ENCODE assay signal across 15 mouse cellular contexts in the genomic region with DNA sequence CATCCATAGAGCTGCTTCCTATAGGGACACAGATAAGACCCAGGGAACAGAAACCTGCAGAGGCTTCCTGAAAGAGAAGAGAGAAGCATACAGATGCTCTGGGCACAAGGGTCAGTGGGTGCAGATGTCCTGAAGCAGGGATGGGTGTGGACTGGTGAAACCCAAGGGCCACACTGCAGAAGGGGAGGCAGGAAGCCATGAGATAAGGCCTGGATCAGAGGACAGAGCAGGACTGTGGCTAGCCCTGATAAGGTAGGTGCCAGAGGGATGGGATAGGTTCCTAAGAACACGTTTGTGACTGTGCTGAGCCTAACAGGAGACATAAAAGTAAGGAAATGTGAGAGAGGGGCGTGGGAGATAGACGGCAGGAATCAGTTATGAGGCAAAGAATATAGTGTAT. TPM values are rescaled to one million over a fixed set of nuclear protein-coding genes. Genes with fewer than 3 reads are reported as not detected.
DNase-seq lines count a peak whose midpoint lies in the region; ATAC-seq and TF ChIP-seq lines count a peak whose summit lies in the region.
"Had no signal": no experiment of that assay in that cellular context is flagged by ENCODE, and none has a peak within 500 bp of the region (broad histone marks: within the 10 kb centered on the region; RNA-seq: fewer than 3 reads in every experiment).

No protein-coding gene starts in this region.

- no peaks in the 10 kb centered on the region for H3K9me3 ChIP-seq in heart, embryonic 12.5 days (replicated peaks)
- no peaks in the 10 kb centered on the region for H3K9me3 ChIP-seq in liver, postnatal 0 days (ENCODE audit: low read length)
- H3K9me3 ChIP-seq: forebrain, embryonic 12.5 days; hindbrain, embryonic 15.5 days had no signal

- WGBS in heart, embryonic 12.5 days: 36% methylated on average over 3 of the region's 3 CpGs
- 40% methylated on average over 3 of the region's 3 CpGs for WGBS in liver, postnatal 0 days (ENCODE audit: insufficient replicate concordance)
- WGBS in cerebellum, adult 2 months: 67% methylated on average over 3 of the region's 3 CpGs

- intact Hi-C loops in heart, postnatal 25 days (cut with DNase I): no loop called here

- no peak overlapping the region for H3K4me2 ChIP-seq in heart, embryonic 12.5 days
- H3K4me2 ChIP-seq in liver, postnatal 0 days (ENCODE audit: low read depth, low read length): peak overlapping the region; percentile 50
- H3K4me2 ChIP-seq: forebrain, embryonic 12.5 days; hindbrain, embryonic 15.5 days had no signal

- TF ChIP-seq POLR2A in cerebellum, adult 2 months (IDR thresholded peaks at IDR 0.05; ENCODE audit: borderline replicate concordance, insufficient read depth, low read length): no peak

- no peaks in the 10 kb centered on the region for H3K36me3 ChIP-seq in heart, embryonic 12.5 days
- H3K36me3 ChIP-seq in liver, postnatal 0 days (replicated peaks; ENCODE audit: insufficient read depth, low read length): no peaks in the 10 kb centered on the region
- H3K36me3 ChIP-seq: forebrain, embryonic 12.5 days; hindbrain, embryonic 15.5 days had no signal

- DNase-seq in heart, postnatal 25 days (ENCODE audit: low spot score): no peak
- peak; percentile 5 for DNase-seq in MEL-GATA-1-ER (ENCODE audit: extremely low read depth, low read depth)
- no peak for DNase-seq in liver, postnatal 0 days
- DNase-seq in embryo, embryonic 10.5 days (ENCODE audit: low spot score): no peak
- DNase-seq in kidney, adult 11 months: no peak
- no peak for DNase-seq in cerebellum, adult 2 months
- DNase-seq: cerebellum, postnatal 10 days; kidney, adult 9 months; kidney, postnatal 4 days; lung, adult 2 months; thymus, adult 18-20 months had no signal

- no peaks in the 10 kb centered on the region for H3K4me1 ChIP-seq in heart, embryonic 12.5 days (replicated peaks)
- peaks cover 12% of the 10 kb centered on the region; the same call in 1 of the 2 replicates for H3K4me1 ChIP-seq in liver, postnatal 0 days (ENCODE audit: insufficient read depth)
- H3K4me1 ChIP-seq in cerebellum, adult 2 months (ENCODE audit: control insufficient read depth, insufficient read depth, low read length): no peaks in the 10 kb centered on the region
- H3K4me1 ChIP-seq: forebrain, embryonic 12.5 days; hindbrain, embryonic 15.5 days had no signal

- no peak overlapping the region for H3K4me3 ChIP-seq in heart, embryonic 12.5 days
- no peak overlapping the region for H3K4me3 ChIP-seq in liver, postnatal 0 days (ENCODE audit: low read depth, low read length)
- H3K4me3 ChIP-seq in cerebellum, adult 2 months (replicated peaks; ENCODE audit: insufficient read depth, low read depth, low read length): no peak overlapping the region
- H3K4me3 ChIP-seq: forebrain, embryonic 12.5 days; hindbrain, embryonic 15.5 days had no signal

- H3K27me3 ChIP-seq in heart, embryonic 12.5 days (replicated peaks): 0 out of 2 replicates have a peak, but pooled peaks cover 8% of the 10 kb centered on the region
- no peaks in the 10 kb centered on the region for H3K27me3 ChIP-seq in liver, postnatal 0 days (ENCODE audit: insufficient read depth, low read length)
- no peaks in the 10 kb centered on the region for H3K27me3 ChIP-seq in cerebellum, adult 2 months (ENCODE audit: control insufficient read depth, insufficient read depth, low read length)
- H3K27me3 ChIP-seq: forebrain, embryonic 12.5 days; hindbrain, embryonic 15.5 days had no signal

- TF ChIP-seq EP300 in liver, postnatal 0 days (IDR thresholded peaks at IDR 0.05; ENCODE audit: low read depth): peak; percentile 73

- no peak for TF ChIP-seq CTCF in liver, postnatal 0 days (IDR thresholded peaks at IDR 0.05; ENCODE audit: low read depth)
- TF ChIP-seq CTCF in cerebellum, adult 2 months (IDR thresholded peaks at IDR 0.05; ENCODE audit: borderline replicate concordance, insufficient read depth, low read depth, low read length): no peak

- peak; percentile 80 for ATAC-seq in heart, embryonic 12.5 days (ENCODE audit: insufficient number of reproducible peaks, low FRiP score)
- peak; percentile 92 for ATAC-seq in erythroid progenitor cell, adult 5-6 weeks (replicated peaks; ENCODE audit: low FRiP score, poor library complexity, severe bottlenecking)
- ATAC-seq in liver, postnatal 0 days: peak; percentile 91

- no peak overlapping the region for H3K9ac ChIP-seq in heart, embryonic 12.5 days
- no peak overlapping the region for H3K9ac ChIP-seq in liver, postnatal 0 days (replicated peaks)
- H3K9ac ChIP-seq: forebrain, embryonic 12.5 days; hindbrain, embryonic 15.5 days had no signal

- H3K27ac ChIP-seq in heart, embryonic 12.5 days (ENCODE audit: poor library complexity, severe bottlenecking): no peak overlapping the region
- H3K27ac ChIP-seq in liver, postnatal 0 days (ENCODE audit: low read depth): no peak overlapping the region
- H3K27ac ChIP-seq in cerebellum, adult 2 months (ENCODE audit: insufficient read depth, low read length): no peak overlapping the region
- H3K27ac ChIP-seq: forebrain, embryonic 12.5 days; hindbrain, embryonic 15.5 days had no signal

RNA-seq across cellular contexts. Expression of a gene that starts 17.1 kb away (rescaled TPM):
- polyA plus RNA-seq in heart, embryonic 12.5 days (2016; fragmentation: Nextera tagmentation; extraction: Ambion mirVana): 0.04 and 0.15 TPM in 2 replicates
- under 1 TPM in 1 of 2 experiments, not detected in 1; 0.06 TPM for total RNA-seq in heart, postnatal 25 days (2021)
- 0.72 and 2.1 TPM in 2 replicates for total RNA-seq in erythroid progenitor cell, adult 5-6 weeks (2015; ENCODE audit: low replicate concordance)
- total RNA-seq in erythroid progenitor cell, adult 5-6 weeks (2017; ENCODE audit: low replicate concordance): 3.9 and 5.4 TPM in 2 replicates
- polyA plus RNA-seq in liver, postnatal 0 days (2015; fragmentation: Nextera tagmentation; extraction: Ambion mirVana): 0.06 and 0.09 TPM in 2 replicates
- polyA plus RNA-seq in cerebellum, adult 2 months (2012; rRNA removed): 3.1 and 4.6 TPM in 2 replicates

RNA-seq across cellular contexts. Expression of a gene that starts 31.9 kb away (rescaled TPM):
- 67.1 and 69.4 TPM in 2 replicates for polyA plus RNA-seq in heart, embryonic 12.5 days (2016; fragmentation: Nextera tagmentation; extraction: Ambion mirVana)
- total RNA-seq in heart, postnatal 25 days (2021): 10 to 100 TPM; 29.3 to 30.9 TPM
- total RNA-seq in erythroid progenitor cell, adult 5-6 weeks (2015; ENCODE audit: low replicate concordance): 9.6 and 9.7 TPM in 2 replicates
- 4.6 and 25.8 TPM in 2 replicates for total RNA-seq in erythroid progenitor cell, adult 5-6 weeks (2017; ENCODE audit: low replicate concordance)
- 25.1 and 25.9 TPM in 2 replicates for polyA plus RNA-seq in liver, postnatal 0 days (2015; fragmentation: Nextera tagmentation; extraction: Ambion mirVana)
- polyA plus RNA-seq in cerebellum, adult 2 months (2012; rRNA removed): 101 and 110 TPM in 2 replicates

RNA-seq across cellular contexts. Expression of a gene that starts 49.9 kb away (rescaled TPM):
- polyA plus RNA-seq in heart, embryonic 12.5 days (2016; fragmentation: Nextera tagmentation; extraction: Ambion mirVana): 41.8 and 44.6 TPM in 2 replicates
- 10 to 100 TPM; 72.8 to 82.5 TPM for total RNA-seq in heart, postnatal 25 days (2021)
- 20.5 TPM in 2 replicates for total RNA-seq in erythroid progenitor cell, adult 5-6 weeks (2015; ENCODE audit: low replicate concordance)
- total RNA-seq in erythroid progenitor cell, adult 5-6 weeks (2017; ENCODE audit: low replicate concordance): 18.8 and 21.3 TPM in 2 replicates
- polyA plus RNA-seq in liver, postnatal 0 days (2015; fragmentation: Nextera tagmentation; extraction: Ambion mirVana): 16.7 and 19.1 TPM in 2 replicates
- 25.2 and 27.3 TPM in 2 replicates for polyA plus RNA-seq in cerebellum, adult 2 months (2012; rRNA removed)
